Mouse (Mus musculus) heart, embryonic 11.5 days (tissue): ENCODE data around the gene Plxnd1. TPM values are rescaled to one million over a fixed set of nuclear protein-coding genes. Genes with fewer than 3 reads are reported as not detected.

Source experiments
- ATAC-seq: fragments of 200-750 bp; cut with Nextera tagmentation; replicated peaks from 2 replicates; pipeline ENCODE4 v1.8.0; 2017; ENCODE audit warnings: moderate library complexity; ENCODE audit not compliant: insufficient number of reproducible peaks, low FRiP score, low TSS enrichment
- H3K27ac ChIP-seq: fragments of 300-500 bp; sonication (generic); 2 replicates; pipeline ENCODE4 v1.5.1; 2014; ENCODE audit warnings: mild to moderate bottlenecking, low read depth, low read length
- H3K27me3 ChIP-seq: fragments of 300-500 bp; sonication (generic); 2 replicates; pipeline ENCODE4 v1.6.1; 2014; ENCODE audit warnings: mild to moderate bottlenecking, low read length, mixed read lengths; ENCODE audit not compliant: control insufficient read depth, insufficient read depth
- H3K36me3 ChIP-seq: fragments of 300-500 bp; sonication (generic); 2 replicates; pipeline ENCODE4 v1.6.1; 2014; ENCODE audit warnings: mild to moderate bottlenecking, low read length, moderate library complexity, mixed read lengths; ENCODE audit not compliant: control insufficient read depth, insufficient read depth
- H3K4me1 ChIP-seq: fragments of 300-500 bp; sonication (generic); 2 replicates; pipeline ENCODE4 v1.6.1; 2014; ENCODE audit warnings: low read length; ENCODE audit not compliant: control insufficient read depth, insufficient read depth
- H3K4me2 ChIP-seq: fragments of 300-500 bp; sonication (generic); 2 replicates; pipeline ENCODE4 v1.6.1; 2014; ENCODE audit warnings: mild to moderate bottlenecking, moderate library complexity
- H3K4me3 ChIP-seq: fragments of 300-500 bp; sonication (generic); 2 replicates; pipeline ENCODE4 v1.5.1; 2014; ENCODE audit warnings: low read depth, low read length
- H3K9ac ChIP-seq: fragments of 300-500 bp; sonication (generic); 2 replicates; pipeline ENCODE4 v1.6.1; 2014; ENCODE audit warnings: mild to moderate bottlenecking, low read depth, low read length, moderate library complexity
- H3K9me3 ChIP-seq: fragments of 300-500 bp; sonication (generic); replicated peaks from 2 replicates; pipeline ENCODE4 v1.6.1; 2016; ENCODE audit warnings: low read length; ENCODE audit not compliant: control insufficient read depth
- WGBS: fragments of 180-500 bp; shearing (Covaris S2); extraction: QIAGEN DNeasy Blood & Tissue Kit; methylation state at CpG from one replicate; pipeline ENCODE4 v1.1.7; 2014; ENCODE audit not compliant: insufficient replicate concordance; 5-methylcytosine and 5-hydroxymethylcytosine counted together
- polyA plus RNA-seq: library from polyadenylated mRNA; unstranded; fragments of >200 nt; fragmentation: Nextera tagmentation; extraction: Ambion mirVana; gene quantifications from 2 replicates; pipeline ENCODE4 v1.2.1, GENCODE M21; 2014

The Plxnd1 gene
- polyA plus RNA-seq, 1 experiment from 2014 or later: 56.1 TPM

DNA sequence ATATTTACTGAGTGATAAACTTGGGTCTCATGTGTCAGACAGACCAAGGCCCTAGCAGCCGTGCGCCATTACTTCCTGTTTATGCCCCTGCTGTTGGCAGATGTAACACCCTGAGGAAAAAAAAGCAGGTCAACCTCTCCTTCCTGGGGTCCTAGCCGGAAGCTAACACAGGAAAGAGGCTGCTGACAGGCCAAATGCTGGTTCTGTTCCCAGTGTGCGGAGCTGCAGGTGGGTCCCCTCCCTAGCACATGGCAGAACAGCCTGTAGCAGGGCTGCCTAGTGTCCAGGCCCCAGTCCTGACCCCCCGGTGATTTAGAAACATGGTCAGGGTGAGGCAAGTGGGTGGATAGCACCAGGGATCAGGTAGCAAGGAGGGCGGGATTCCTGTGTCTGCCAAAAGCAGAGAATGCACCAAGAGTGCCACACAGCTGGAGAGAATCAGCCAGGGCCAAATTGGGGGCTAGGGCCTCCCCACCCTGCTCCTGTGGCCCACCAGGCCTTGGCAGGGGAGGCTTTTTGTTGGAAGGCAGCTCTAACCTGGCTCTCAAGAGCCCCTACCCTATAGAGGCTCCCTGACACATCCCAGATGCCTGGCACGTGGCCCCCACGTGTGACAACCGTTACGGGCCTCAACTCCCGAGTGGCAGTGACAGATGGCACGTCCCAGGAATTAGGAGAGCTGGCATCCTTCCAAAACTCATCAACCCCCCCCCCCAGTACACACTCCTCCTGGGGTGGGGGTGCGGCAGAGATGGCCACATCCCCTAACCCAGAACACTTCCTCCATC, 23.3 kb downstream of the Plxnd1 start:
- no peak for ATAC-seq
- peaks cover 27% of the 10 kb centered on the region for H3K4me1 ChIP-seq
- H3K27ac ChIP-seq: no peak overlapping the region
- no peak overlapping the region for H3K4me3 ChIP-seq
- WGBS: 38% methylated on average over 13 of the region's 13 CpGs
- no peak overlapping the region for H3K4me2 ChIP-seq
- no peaks in the 10 kb centered on the region; the same call in 1 of the 2 replicates for H3K27me3 ChIP-seq
- no peak overlapping the region for H3K9ac ChIP-seq
- no peaks in the 10 kb centered on the region for H3K9me3 ChIP-seq
- H3K36me3 ChIP-seq: no peaks in the 10 kb centered on the region

DNA sequence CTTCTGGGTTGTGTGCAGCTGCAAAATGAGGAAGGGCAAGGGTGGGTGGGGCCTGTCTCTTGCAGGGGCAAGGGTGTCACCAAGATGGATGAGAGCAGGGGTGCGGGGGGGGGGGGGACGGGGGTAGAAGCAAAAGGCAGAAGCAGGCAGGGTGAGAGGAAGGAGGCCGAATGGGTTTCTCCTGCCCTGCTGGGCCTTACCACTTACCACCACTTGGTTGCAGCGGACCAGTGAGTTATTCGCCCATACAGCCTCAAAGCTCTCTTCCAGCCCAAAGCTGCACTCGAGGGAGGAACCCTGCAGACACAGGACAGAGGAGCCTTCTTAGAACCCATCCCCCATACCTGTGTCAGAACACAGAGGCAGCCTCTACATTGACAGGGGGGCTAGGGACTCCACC, 24.9 kb downstream of the Plxnd1 start:
- no peak for ATAC-seq
- 66% methylated on average over 4 of the region's 6 CpGs for WGBS
- no peak overlapping the region for H3K27ac ChIP-seq
- H3K4me3 ChIP-seq: no peak overlapping the region
- no peak overlapping the region for H3K4me2 ChIP-seq
- H3K4me1 ChIP-seq: peaks cover 24% of the 10 kb centered on the region
- H3K27me3 ChIP-seq: no peaks in the 10 kb centered on the region; the same call in 1 of the 2 replicates
- no peak overlapping the region for H3K9ac ChIP-seq
- no peaks in the 10 kb centered on the region for H3K9me3 ChIP-seq
- no peaks in the 10 kb centered on the region for H3K36me3 ChIP-seq

DNA sequence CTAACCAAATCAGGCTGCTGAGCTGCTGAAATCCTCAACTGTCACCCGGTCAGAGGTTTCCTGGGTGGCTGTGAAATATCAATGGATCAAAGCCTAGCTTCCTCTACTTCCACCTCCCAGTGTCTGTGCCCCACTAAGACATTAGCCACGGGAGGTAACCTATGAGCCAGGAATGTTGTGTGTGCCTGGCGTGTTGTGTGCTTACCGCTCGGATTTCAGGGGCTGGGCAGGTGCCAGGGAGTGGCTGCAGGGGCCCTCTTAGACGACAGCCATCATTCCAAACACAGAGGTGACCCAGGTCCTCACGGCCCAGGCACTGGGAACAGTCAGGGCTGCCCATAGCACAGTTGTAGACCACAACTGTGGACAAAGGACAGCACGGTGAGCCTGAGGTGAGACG, 25.7 kb downstream of the Plxnd1 start:
- no peak for ATAC-seq
- WGBS: 69% methylated on average over 9 of the region's 9 CpGs
- Histone ChIP-seq H3K27me3 (no peaks in the 10 kb centered on the region; the same call in 1 of the 2 replicates), H3K4me3 (no peak overlapping the region), H3K36me3 (no peaks in the 10 kb centered on the region; the same call in 1 of the 2 replicates), H3K9me3 (no peaks in the 10 kb centered on the region), H3K4me1 (peaks cover 24% of the 10 kb centered on the region), H3K27ac (no peak overlapping the region), H3K9ac (no peak overlapping the region), H3K4me2 (no peak overlapping the region)

DNA sequence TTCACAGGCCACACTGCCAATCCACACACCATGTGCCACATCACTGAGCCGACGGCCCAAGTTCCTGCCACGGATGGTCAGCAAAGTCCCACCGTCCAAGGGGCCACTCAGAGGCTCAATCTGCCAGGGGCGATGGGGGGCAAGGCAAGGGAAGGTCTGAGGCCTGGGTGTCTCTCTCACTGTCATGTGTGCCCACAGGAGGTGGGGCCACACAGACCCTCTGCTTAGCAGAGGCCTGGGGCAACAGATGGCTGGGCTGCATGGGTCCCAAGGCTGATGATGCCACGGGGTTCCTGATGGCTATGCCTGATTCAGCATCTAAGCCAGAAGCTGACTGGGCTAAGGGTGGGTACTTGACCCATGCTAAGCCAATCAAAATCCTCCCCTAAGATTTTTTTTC, 26.1 kb downstream of the Plxnd1 start:
- H3K36me3 ChIP-seq: no peaks in the 10 kb centered on the region; the same call in 1 of the 2 replicates

DNA sequence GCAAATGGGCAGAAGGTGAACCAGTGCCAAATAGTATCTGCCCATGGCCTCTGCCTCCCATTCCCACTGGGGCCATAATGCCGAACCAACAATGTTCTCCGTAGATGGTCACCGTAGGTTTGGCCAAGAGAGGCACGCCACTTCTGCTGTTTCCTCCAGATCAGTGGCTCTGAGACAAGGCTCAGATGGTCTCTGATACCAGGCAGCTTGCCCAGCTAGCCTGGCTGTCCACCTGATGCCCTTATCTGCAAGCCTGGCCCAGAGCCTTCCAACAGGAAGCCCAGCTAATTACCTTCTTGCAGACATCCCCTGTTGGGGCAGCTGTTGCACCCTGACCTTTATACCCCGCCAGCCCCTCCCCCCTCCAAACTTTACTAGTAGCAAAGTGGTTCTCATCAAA, 26.7 kb downstream of the Plxnd1 start:
- no peak overlapping the region for H3K9ac ChIP-seq
- no peaks in the 10 kb centered on the region for H3K9me3 ChIP-seq
- H3K4me1 ChIP-seq: peaks cover 24% of the 10 kb centered on the region
- WGBS: 72% methylated on average over 5 of the region's 5 CpGs
- H3K27ac ChIP-seq: no peak overlapping the region
- H3K4me3 ChIP-seq: no peak overlapping the region
- no peaks in the 10 kb centered on the region; the same call in 1 of the 2 replicates for H3K36me3 ChIP-seq
- H3K27me3 ChIP-seq: no peaks in the 10 kb centered on the region
- ATAC-seq: no peak
- no peak overlapping the region for H3K4me2 ChIP-seq

More for the DNA sequence above, 26.1 kb downstream of the Plxnd1 start:
- WGBS: 76% methylated on average over 6 of the region's 6 CpGs
- Histone ChIP-seq H3K4me2 (no peak overlapping the region), H3K9ac (no peak overlapping the region), H3K27me3 (no peaks in the 10 kb centered on the region; the same call in 1 of the 2 replicates), H3K27ac (no peak overlapping the region), H3K9me3 (no peaks in the 10 kb centered on the region), H3K4me3 (no peak overlapping the region), H3K4me1 (peaks cover 24% of the 10 kb centered on the region)
- ATAC-seq: no peak

DNA sequence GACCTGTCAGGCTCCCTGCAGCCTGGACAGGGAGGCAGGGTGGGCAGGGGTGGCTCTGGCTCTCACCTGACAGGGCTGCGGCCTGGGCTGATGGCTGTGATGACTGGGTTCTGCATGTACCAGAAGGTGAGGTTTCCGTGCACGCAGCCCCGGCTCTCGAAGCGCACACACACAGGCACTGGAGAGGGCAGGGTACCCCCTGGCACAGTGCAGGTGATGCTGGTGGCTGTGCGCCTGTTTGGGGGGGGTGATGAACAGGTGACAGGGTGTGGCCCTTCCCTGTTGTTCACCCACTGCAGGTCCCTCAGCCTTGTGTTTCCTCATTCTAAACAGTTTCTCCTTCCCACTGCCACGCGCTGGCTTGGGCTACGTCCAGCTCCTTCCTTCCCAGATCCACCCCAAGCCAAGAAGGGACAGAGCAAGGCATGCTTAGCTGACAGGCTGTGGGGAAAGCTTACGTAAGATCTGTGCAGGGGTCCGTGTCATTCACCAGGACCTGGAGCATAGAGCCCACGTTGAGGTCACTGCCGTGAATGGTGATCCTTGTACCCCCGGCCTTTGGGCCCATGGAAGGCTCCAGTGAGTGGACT, 27.4 kb downstream of the Plxnd1 start:
- Histone ChIP-seq H3K36me3 (no peaks in the 10 kb centered on the region; the same call in 1 of the 2 replicates), H3K27me3 (no peaks in the 10 kb centered on the region), H3K4me1 (peaks cover 18% of the 10 kb centered on the region), H3K9ac (0 out of 2 replicates have a peak overlapping the region, but pooled peaks have one; percentile 22), H3K27ac (no peak overlapping the region), H3K9me3 (no peaks in the 10 kb centered on the region), H3K4me2 (no peak overlapping the region), H3K4me3 (no peak overlapping the region)
- WGBS: 92% methylated on average over 15 of the region's 15 CpGs
- ATAC-seq: no peak

DNA sequence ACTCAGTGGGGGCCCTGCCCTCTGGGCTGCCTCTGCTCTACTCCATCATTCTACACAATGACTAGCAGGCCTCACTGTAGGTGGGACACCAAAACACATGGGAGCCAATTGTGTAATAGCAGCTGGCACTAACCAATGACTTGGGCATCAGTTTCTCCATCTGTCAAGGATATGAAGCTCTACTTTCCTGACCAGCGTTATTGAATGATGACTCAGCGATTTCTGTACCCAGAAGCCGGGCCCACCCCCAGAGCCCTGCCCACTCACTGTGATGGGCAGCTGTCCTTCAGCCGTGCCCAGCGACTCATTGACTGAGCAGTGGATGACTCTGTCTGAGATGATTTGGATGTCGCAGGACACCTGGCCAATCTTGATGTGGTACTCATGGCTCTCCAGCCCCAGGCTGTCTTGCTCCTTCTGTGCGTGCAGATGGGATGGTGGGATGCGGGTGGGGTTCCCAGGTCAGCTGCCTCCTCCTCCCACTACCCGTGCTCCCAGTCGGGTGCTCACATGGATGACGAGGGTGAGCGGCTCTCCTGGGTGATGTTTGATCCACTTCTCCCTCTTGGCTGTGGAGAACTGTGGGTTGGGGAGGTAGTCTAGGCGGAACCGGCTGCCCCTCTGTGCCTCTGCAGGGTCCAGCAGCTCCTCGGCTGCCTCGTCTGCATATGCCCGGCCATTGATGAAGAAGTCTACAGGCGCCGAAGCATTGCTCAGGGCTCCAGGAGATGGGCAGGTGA, 28.4 kb downstream of the Plxnd1 start:
- Histone ChIP-seq H3K9me3 (no peaks in the 10 kb centered on the region), H3K36me3 (no peaks in the 10 kb centered on the region; the same call in 1 of the 2 replicates), H3K4me3 (no peak overlapping the region), H3K4me1 (peaks cover 9% of the 10 kb centered on the region), H3K27me3 (no peaks in the 10 kb centered on the region), H3K9ac (no peak overlapping the region), H3K4me2 (no peak overlapping the region), H3K27ac (no peak overlapping the region)
- 91% methylated on average over 19 of the region's 19 CpGs for WGBS
- no peak for ATAC-seq

DNA sequence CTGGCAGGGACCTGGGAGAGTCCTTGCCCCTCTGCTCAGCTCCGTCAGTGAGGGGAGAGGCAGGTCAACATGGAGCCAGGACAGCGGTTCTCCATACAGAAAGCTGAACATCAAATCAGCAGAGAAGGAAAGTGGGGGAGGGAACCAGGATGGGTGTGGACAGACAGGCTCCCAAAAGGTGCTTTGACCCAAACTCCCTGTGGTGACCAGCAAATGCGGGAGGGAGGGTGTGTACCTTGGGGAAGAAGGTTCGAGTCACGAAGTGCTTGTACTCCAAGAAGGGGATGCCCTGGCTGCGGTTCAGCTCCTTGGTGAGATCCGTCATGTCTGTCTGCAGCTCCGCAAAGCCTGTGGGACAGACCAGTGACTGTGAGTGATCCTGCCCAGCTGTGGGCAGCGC, 31.1 kb downstream of the Plxnd1 start:
- Histone ChIP-seq H3K4me3 (no peak overlapping the region), H3K27me3 (no peaks in the 10 kb centered on the region), H3K4me2 (no peak overlapping the region), H3K36me3 (peaks cover 3% of the 10 kb centered on the region; the same call in 1 of the 2 replicates), H3K4me1 (0 out of 2 replicates have a peak, but pooled peaks cover 1% of the 10 kb centered on the region), H3K9ac (no peak overlapping the region), H3K9me3 (no peaks in the 10 kb centered on the region), H3K27ac (no peak overlapping the region)
- ATAC-seq: no peak
- WGBS: 75% methylated on average over 9 of the region's 9 CpGs
